Mouse (Mus musculus) layer of hippocampus, adult 8-10 months (tissue): Measurements from ENCODE around the gene Rcn2. TPM values are rescaled to one million over a fixed set of nuclear protein-coding genes. Genes with fewer than 3 reads are reported as not detected.
"Not testable (repeated sequence)": the region's sequence is repeated elsewhere in the genome, so short reads cannot be mapped to it uniquely, and the experiment has no call there.

ENCODE experiments used
- DNase-seq, 2 experiments: peaks; one replicate each; pipeline ENCODE4 v3.0.0; 2022; ENCODE audit warnings: low spot score in 2 of 2
- total RNA-seq, 4 experiments: library from RNA; stranded (reverse); gene quantifications; 2 replicates each; pipeline ENCODE4 v1.2.4; 2022

The Rcn2 gene
- total RNA-seq: 100 to 1,000 TPM in 1 of 4 experiments, 10 to 100 TPM in 3; 96.9 to 102 (median 98.8) TPM

- DNase-seq: peak; percentile 92 to 94
Measured at GRCm38 (mm10) chr9:56041372-56042180, at the start of gene Rcn2. Gene Rcn2 (plus strand): TSS chr9:56041845.

- not testable (repeated sequence) for DNase-seq
Measured at GRCm38 (mm10) chr9:56004679-56005078, 37.0 kb upstream of the Rcn2 start.

- no peak for DNase-seq
Measured at GRCm38 (mm10) chr9:56010450-56010849, 31.2 kb upstream of the Rcn2 start, which contains the start of gene 4930563M21Rik. Gene 4930563M21Rik (minus strand): TSS chr9:56010550.

- DNase-seq: no peak
Measured at GRCm38 (mm10) chr9:56024772-56025171, 16.9 kb upstream of the Rcn2 start.

GRCm38 (mm10) chr9:56027292-56027691, 14.4 kb upstream of the Rcn2 start:
- DNase-seq: no peak

GRCm38 (mm10) chr9:56032219-56032618, 9.4 kb upstream of the Rcn2 start:
- no peak for DNase-seq

GRCm38 (mm10) chr9:56042181-56042621, 556 bp downstream of the Rcn2 start:
- no peak for DNase-seq

GRCm38 (mm10) chr9:56053796-56054195, 12.2 kb downstream of the Rcn2 start:
- DNase-seq: peak in 1 of 2 experiments; percentile 41

- no peak for DNase-seq
Measured at GRCm38 (mm10) chr9:56056147-56056546, 14.5 kb downstream of the Rcn2 start.

- DNase-seq: no peak
Measured at GRCm38 (mm10) chr9:56062336-56062735, 20.7 kb downstream of the Rcn2 start.

GRCm38 (mm10) chr9:56065011-56065410, 23.4 kb downstream of the Rcn2 start:
- no peak for DNase-seq

GRCm38 (mm10) chr9:56067964-56068363, 26.3 kb downstream of the Rcn2 start:
- no peak for DNase-seq

- DNase-seq: no peak
Measured at GRCm38 (mm10) chr9:56068630-56069029, 27.0 kb downstream of the Rcn2 start.

- no peak for DNase-seq
Measured at GRCm38 (mm10) chr9:56072861-56073260, 31.2 kb downstream of the Rcn2 start.

GRCm38 (mm10) chr9:56074863-56075262, 33.2 kb downstream of the Rcn2 start:
- no peak for DNase-seq

GRCm38 (mm10) chr9:56075264-56075663, 33.6 kb downstream of the Rcn2 start:
- peak; percentile 64 to 74 for DNase-seq

GRCm38 (mm10) chr9:56075901-56076620, 34.4 kb downstream of the Rcn2 start:
- no peak for DNase-seq

- no peak for DNase-seq
Measured at GRCm38 (mm10) chr9:56079587-56079986, 37.9 kb downstream of the Rcn2 start.

- no peak for DNase-seq
Measured at GRCm38 (mm10) chr9:56086524-56086923, 44.9 kb downstream of the Rcn2 start.

GRCm38 (mm10) chr9:56089778-56090520, 48.3 kb downstream of the Rcn2 start, which contains the start of gene Pstpip1:
Gene Pstpip1 (plus strand): TSS chr9:56089962.
- peak; percentile 59 to 71 for DNase-seq

- no peak for DNase-seq
Measured at GRCm38 (mm10) chr9:56090546-56091225, 49.0 kb downstream of the Rcn2 start.
